Mouse (Mus musculus) E14TG2a.4 (cell line): ENCODE measurements around the gene Nim1k.

Experiments used
- H3K27me3 ChIP-seq: 2 replicates; pipeline ENCODE4 v1.6.1; 2014; ENCODE audit warnings: low read length, control low read depth; ENCODE audit not compliant: insufficient read depth
- H3K36me3 ChIP-seq: 2 replicates; pipeline ENCODE4 v1.6.1; 2014; ENCODE audit warnings: low read length, control low read depth; ENCODE audit not compliant: insufficient read depth
- H3K4me1 ChIP-seq: replicated peaks from 2 replicates; pipeline ENCODE4 v1.6.1; 2014; ENCODE audit warnings: low read depth, low read length, control low read depth
- H3K4me3 ChIP-seq: replicated peaks from 2 replicates; pipeline ENCODE4 v1.5.1; 2014; ENCODE audit warnings: mild to moderate bottlenecking, low read length
- H3K9me3 ChIP-seq: 2 replicates; pipeline ENCODE4 v1.6.1; 2014; ENCODE audit warnings: low read length, control low read depth
- CTCF ChIP-seq: conservative IDR thresholded peaks from 2 replicates; pipeline ENCODE4 v1.5.1; 2014; ENCODE audit warnings: low read length
- NANOG ChIP-seq: IDR thresholded peaks from 2 replicates; pipeline ENCODE4 v1.6.1; 2014; ENCODE audit warnings: borderline replicate concordance, low read length, mixed read lengths
- POU5F1 ChIP-seq: IDR thresholded peaks from 2 replicates; pipeline ENCODE4 v1.6.1; 2014; ENCODE audit warnings: low read length, borderline replicate concordance

Gene Nim1k

GRCm38 (mm10) chr13:119755681-119756471 lies at the start of gene Nim1k:
TSS of gene Nim1k (minus strand) at chr13:119755882.
- TF ChIP-seq CTCF (no peak), POU5F1 (no peak), NANOG (no peak)
- Histone ChIP-seq H3K27me3 (peaks cover 10% of the 10 kb centered on the region; the same call in 1 of the 2 replicates), H3K4me1 (peaks cover 26% of the 10 kb centered on the region), H3K9me3 (no peaks in the 10 kb centered on the region), H3K4me3 (peak within 1 kb of the TSS; percentile 83), H3K36me3 (peaks cover 4% of the 10 kb centered on the region; the same call in 1 of the 2 replicates)

GRCm38 (mm10) chr13:119797656-119798055 lies 42.0 kb upstream of the Nim1k start:
- no peaks in the 10 kb centered on the region for H3K36me3 ChIP-seq
- H3K4me1 ChIP-seq: no peaks in the 10 kb centered on the region
- H3K27me3 ChIP-seq: peaks cover 5% of the 10 kb centered on the region; the same call in 1 of the 2 replicates
- no peak for TF ChIP-seq CTCF
- TF ChIP-seq NANOG: no peak
- TF ChIP-seq POU5F1: no peak
- H3K4me3 ChIP-seq: no peak overlapping the region
- H3K9me3 ChIP-seq: no peaks in the 10 kb centered on the region

DNA sequence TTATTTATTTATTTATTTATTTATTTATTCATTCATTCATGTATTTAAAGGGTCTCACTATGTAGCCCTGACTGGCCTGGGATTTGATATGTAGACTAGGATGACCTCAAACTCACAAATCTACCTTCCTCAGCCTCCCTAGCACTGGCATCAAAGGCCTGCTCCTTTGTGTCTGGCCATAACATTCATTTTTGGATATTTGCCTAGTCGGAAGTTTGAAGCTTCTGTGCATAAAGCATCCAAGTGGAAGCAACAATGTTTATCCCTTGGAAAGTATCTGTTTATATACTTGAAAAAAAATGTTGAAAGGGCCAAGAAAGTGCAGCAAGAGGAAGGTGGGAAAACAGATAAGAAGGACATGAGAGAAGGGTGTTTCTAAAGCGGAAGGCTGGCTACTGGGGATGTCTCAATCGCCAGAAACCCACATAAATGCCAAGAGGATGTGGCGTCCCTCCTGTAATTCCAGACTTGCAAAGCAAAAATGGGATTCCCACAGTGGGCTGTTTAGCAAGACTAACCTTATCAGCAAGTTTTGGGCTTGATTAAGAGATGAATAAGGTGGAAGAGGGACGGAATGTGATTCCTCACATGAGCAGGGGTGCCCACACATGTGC lies 37.2 kb upstream of the Nim1k start:
- Histone ChIP-seq H3K4me1 (peaks cover 17% of the 10 kb centered on the region), H3K4me3 (no peak overlapping the region), H3K36me3 (peaks cover 9% of the 10 kb centered on the region), H3K27me3 (peaks cover 5% of the 10 kb centered on the region; the same call in 1 of the 2 replicates), H3K9me3 (no peaks in the 10 kb centered on the region)
- TF ChIP-seq NANOG (no peak), POU5F1 (no peak), CTCF (no peak)

- H3K9me3 ChIP-seq: no peaks in the 10 kb centered on the region
- peaks cover 5% of the 10 kb centered on the region; the same call in 1 of the 2 replicates for H3K27me3 ChIP-seq
- H3K36me3 ChIP-seq: peaks cover 16% of the 10 kb centered on the region
- H3K4me3 ChIP-seq: peak overlapping the region; percentile 85
- TF ChIP-seq NANOG: no peak
- no peak for TF ChIP-seq CTCF
- TF ChIP-seq POU5F1: no peak
- peaks cover 20% of the 10 kb centered on the region for H3K4me1 ChIP-seq
These were observed 36.0 kb upstream of the Nim1k start for GRCm38 (mm10) chr13:119791580-119792135.

GRCm38 (mm10) chr13:119790761-119791579 lies 35.3 kb upstream of the Nim1k start, which contains the start of gene Zfp131:
TSS of gene Zfp131 (minus strand) at chr13:119790889.
- TF ChIP-seq POU5F1 (no peak), NANOG (no peak), CTCF (no peak)
- Histone ChIP-seq H3K36me3 (peaks cover 23% of the 10 kb centered on the region), H3K27me3 (peaks cover 5% of the 10 kb centered on the region; the same call in 1 of the 2 replicates), H3K4me3 (peak within 1 kb of the TSS; percentile 85), H3K4me1 (peaks cover 21% of the 10 kb centered on the region), H3K9me3 (no peaks in the 10 kb centered on the region)

GRCm38 (mm10) chr13:119789851-119790717 lies 34.4 kb upstream of the Nim1k start:
- TF ChIP-seq NANOG (no peak), CTCF (no peak), POU5F1 (no peak)
- no peaks in the 10 kb centered on the region for H3K9me3 ChIP-seq
- H3K4me1 ChIP-seq: peaks cover 21% of the 10 kb centered on the region
- H3K4me3 ChIP-seq: peak overlapping the region; percentile 85
- peaks cover 5% of the 10 kb centered on the region; the same call in 1 of the 2 replicates for H3K27me3 ChIP-seq
- peaks cover 32% of the 10 kb centered on the region for H3K36me3 ChIP-seq

- H3K9me3 ChIP-seq: no peaks in the 10 kb centered on the region
- H3K27me3 ChIP-seq: no peaks in the 10 kb centered on the region
- peaks cover 4% of the 10 kb centered on the region; the same call in 1 of the 2 replicates for H3K4me1 ChIP-seq
- TF ChIP-seq POU5F1 (no peak), CTCF (no peak), NANOG (no peak)
- H3K36me3 ChIP-seq: peaks cover 89% of the 10 kb centered on the region
- no peak overlapping the region for H3K4me3 ChIP-seq
These were observed 27.9 kb upstream of the Nim1k start for GRCm38 (mm10) chr13:119783581-119783980.
